Mouse (Mus musculus) heart, adult 18-20 months (tissue): Measurements from ENCODE around the gene Cdk4. TPM values are rescaled to one million over a fixed set of nuclear protein-coding genes. Genes with fewer than 3 reads are reported as not detected.
A peak's percentile ranks its signal among the peaks of the same experiment; 100 is the strongest.
"Not testable (repeated sequence)": the region's sequence is repeated elsewhere in the genome, so short reads cannot be mapped to it uniquely, and the experiment has no call there.

ENCODE experiments used
- DNase-seq, 2 experiments: peaks; one replicate each; pipeline ENCODE4 v3.0.0; 2021 to 2022; ENCODE audit warnings: mixed read lengths in 1 of 2
- total RNA-seq, 2 experiments: library from RNA; stranded (reverse); gene quantifications; 2 replicates each; pipeline ENCODE4 v1.2.3; 2021

Cdk4 gene
- total RNA-seq, 2 experiments from 2014 or later = 81.5 to 84.1 TPM

- no peak for DNase-seq
Observed at GRCm38 (mm10) chr10:127056490-127056889, 6.8 kb upstream of the Cdk4 start.

GRCm38 (mm10) chr10:127058161-127058560, 5.2 kb upstream of the Cdk4 start:
- peak; percentile 75 to 84 for DNase-seq

- DNase-seq = no peak
Observed at GRCm38 (mm10) chr10:127058708-127059107, 4.6 kb upstream of the Cdk4 start.

GRCm38 (mm10) chr10:127059174-127059967, 4.0 kb upstream of the Cdk4 start:
- no peak for DNase-seq

- DNase-seq = peak; percentile 64 to 70
Observed at GRCm38 (mm10) chr10:127059968-127060916, 3.1 kb upstream of the Cdk4 start, which contains the start of gene March9. March9 (minus strand) TSS chr10:127060184.

GRCm38 (mm10) chr10:127061085-127061484, 2.2 kb upstream of the Cdk4 start:
- no peak for DNase-seq

GRCm38 (mm10) chr10:127061513-127061912, 1.8 kb upstream of the Cdk4 start:
- DNase-seq = no peak

- DNase-seq = not testable (repeated sequence)
Observed at GRCm38 (mm10) chr10:127062101-127062500, 1.2 kb upstream of the Cdk4 start.

- no peak for DNase-seq
Observed at GRCm38 (mm10) chr10:127062503-127062902, 831 bp upstream of the Cdk4 start.

- no peak for DNase-seq
Observed at GRCm38 (mm10) chr10:127063913-127064870, 858 bp downstream of the Cdk4 start.

- DNase-seq = no peak
Observed at GRCm38 (mm10) chr10:127065981-127066380, 2.6 kb downstream of the Cdk4 start.

GRCm38 (mm10) chr10:127066519-127067018, 3.2 kb downstream of the Cdk4 start:
- DNase-seq = no peak

- DNase-seq = no peak
Observed at GRCm38 (mm10) chr10:127068360-127069038, 5.2 kb downstream of the Cdk4 start.

GRCm38 (mm10) chr10:127069281-127070189, 6.2 kb downstream of the Cdk4 start:
- DNase-seq = no peak

GRCm38 (mm10) chr10:127070190-127071121, 7.1 kb downstream of the Cdk4 start, which contains the start of gene Tspan31:
Tspan31 (minus strand) TSS chr10:127070264.
- peak; percentile 94 to 97 for DNase-seq

- DNase-seq = no peak
Observed at GRCm38 (mm10) chr10:127071203-127071602, 7.9 kb downstream of the Cdk4 start.

- DNase-seq = not testable (repeated sequence)
Observed at GRCm38 (mm10) chr10:127072270-127072669, 8.9 kb downstream of the Cdk4 start.

- not testable (repeated sequence) for DNase-seq
Observed at GRCm38 (mm10) chr10:127072969-127073368, 9.6 kb downstream of the Cdk4 start.
